Mouse (Mus musculus) kidney, postnatal 0 days (tissue): ENCODE results near the gene Olfr1255. TPM values are rescaled to one million over a fixed set of nuclear protein-coding genes. Genes with fewer than 3 reads are reported as not detected.

Experiments
- ATAC-seq: fragments of 200-750 bp; cut with Nextera tagmentation; replicated peaks from 2 replicates; pipeline ENCODE4 v1.8.0; 2017; ENCODE audit warnings: low read depth, moderate number of reproducible peaks, moderate TSS enrichment, moderate library complexity; ENCODE audit not compliant: low FRiP score
- DNase-seq: peaks from one replicate; pipeline ENCODE4 v3.0.0-alpha.2; 2016; ENCODE audit warnings: low spot score
- H3K27ac ChIP-seq: fragments of 300-500 bp; sonication (generic); 2 replicates; pipeline ENCODE4 v1.5.1; 2014; ENCODE audit warnings: mild to moderate bottlenecking
- H3K27me3 ChIP-seq: fragments of 300-500 bp; sonication (generic); 2 replicates; pipeline ENCODE4 v1.6.1; 2014; ENCODE audit warnings: low read length, mixed read lengths; ENCODE audit not compliant: insufficient read depth
- H3K36me3 ChIP-seq: fragments of 300-500 bp; sonication (generic); 2 replicates; pipeline ENCODE4 v1.6.1; 2014; ENCODE audit warnings: low read length, mixed read lengths; ENCODE audit not compliant: insufficient read depth
- H3K4me1 ChIP-seq: fragments of 300-500 bp; sonication (generic); replicated peaks from 2 replicates; pipeline ENCODE4 v1.6.1; 2014; ENCODE audit warnings: antibody characterized with exemption, low read length, mixed read lengths; ENCODE audit not compliant: insufficient read depth
- H3K4me2 ChIP-seq: fragments of 300-500 bp; sonication (generic); 2 replicates; pipeline ENCODE4 v1.6.1; 2014; ENCODE audit warnings: mild to moderate bottlenecking, low read length, moderate library complexity, mixed read lengths
- H3K4me3 ChIP-seq: fragments of 300-500 bp; sonication (generic); replicated peaks from 2 replicates; pipeline ENCODE4 v1.5.1; 2014; ENCODE audit warnings: low read depth, low read length
- H3K9ac ChIP-seq: fragments of 300-500 bp; sonication (generic); 2 replicates; pipeline ENCODE4 v1.6.1; 2014; ENCODE audit warnings: low read depth, low read length
- H3K9me3 ChIP-seq: fragments of 300-500 bp; sonication (generic); replicated peaks from 2 replicates; pipeline ENCODE4 v1.6.1; 2016; ENCODE audit warnings: low read length, inconsistent platforms, mixed read lengths
- CTCF ChIP-seq: IDR thresholded peaks from 2 replicates; pipeline ENCODE4 v1.5.1; 2016; ENCODE audit warnings: antibody characterized with exemption, low read depth, mild to moderate bottlenecking, moderate library complexity
- WGBS: fragments of 180-500 bp; shearing (Covaris S2); extraction: QIAGEN DNeasy Blood & Tissue Kit; methylation state at CpG from one replicate; pipeline ENCODE4 v1.1.7; 2014; 5-methylcytosine and 5-hydroxymethylcytosine counted together
- polyA plus RNA-seq: library from polyadenylated mRNA; unstranded; fragments of >200 nt; fragmentation: Nextera tagmentation; extraction: Ambion mirVana; gene quantifications from 2 replicates; pipeline ENCODE4 v1.2.1, GENCODE M21; 2015

Olfr1255 gene
- polyA plus RNA-seq = not detected in 2 replicates

- Histone ChIP-seq H3K9me3 (no peaks in the 10 kb centered on the region), H3K27me3 (no peaks in the 10 kb centered on the region), H3K27ac (no peak within 1 kb of the TSS), H3K4me3 (no peak within 1 kb of the TSS), H3K9ac (no peak within 1 kb of the TSS), H3K4me1 (no peaks in the 10 kb centered on the region), H3K36me3 (no peaks in the 10 kb centered on the region), H3K4me2 (no peak within 1 kb of the TSS)
- 80% methylated on average over 3 of the region's 3 CpGs for WGBS
- no peak for DNase-seq
- no peak for TF ChIP-seq CTCF
- ATAC-seq = no peak
Observed at GRCm38 (mm10) chr2:89811751-89812150, at the start of gene Olfr1255. Gene Olfr1255, plus strand, starts transcription at chr2:89812051.

GRCm38 (mm10) chr2:89793519-89793918 is 18.3 kb upstream of the Olfr1255 start, which contains the start of gene Olfr1254:
Gene Olfr1254, minus strand, starts transcription at chr2:89793619.
- Histone ChIP-seq H3K4me2 (no peak within 1 kb of the TSS), H3K27me3 (no peaks in the 10 kb centered on the region), H3K4me3 (no peak within 1 kb of the TSS), H3K9me3 (no peaks in the 10 kb centered on the region), H3K27ac (no peak within 1 kb of the TSS), H3K9ac (no peak within 1 kb of the TSS), H3K4me1 (no peaks in the 10 kb centered on the region), H3K36me3 (no peaks in the 10 kb centered on the region)
- no peak for ATAC-seq
- no peak for DNase-seq
- TF ChIP-seq CTCF = no peak

DNA sequence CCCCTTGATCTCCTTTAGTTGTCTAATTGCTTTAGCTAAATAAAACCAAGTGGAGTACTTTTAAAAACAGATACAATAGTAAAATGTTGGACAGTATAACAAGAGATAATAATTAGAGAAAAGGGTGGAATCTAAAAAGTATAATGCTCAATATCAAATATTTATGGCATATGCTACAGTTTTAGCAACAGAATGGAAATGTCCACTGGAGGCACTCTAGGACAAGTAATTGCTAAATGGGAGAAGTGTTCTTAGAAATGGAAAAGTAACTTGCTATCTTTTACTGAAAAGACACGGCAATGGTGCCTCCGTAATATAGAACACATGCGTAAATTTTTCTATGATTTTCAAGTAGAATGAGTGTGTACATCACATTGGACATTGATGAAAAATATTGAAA is 12.3 kb upstream of the Olfr1255 start:
- no peak for ATAC-seq
- Histone ChIP-seq H3K9me3 (no peaks in the 10 kb centered on the region), H3K27ac (no peak overlapping the region), H3K4me1 (no peaks in the 10 kb centered on the region), H3K27me3 (no peaks in the 10 kb centered on the region), H3K4me2 (no peak overlapping the region), H3K36me3 (no peaks in the 10 kb centered on the region), H3K4me3 (no peak overlapping the region), H3K9ac (no peak overlapping the region)
- DNase-seq = no peak
- 88% methylated on average over 3 of the region's 3 CpGs for WGBS
- no peak; the same call in 1 of the 2 replicates for TF ChIP-seq CTCF

DNA sequence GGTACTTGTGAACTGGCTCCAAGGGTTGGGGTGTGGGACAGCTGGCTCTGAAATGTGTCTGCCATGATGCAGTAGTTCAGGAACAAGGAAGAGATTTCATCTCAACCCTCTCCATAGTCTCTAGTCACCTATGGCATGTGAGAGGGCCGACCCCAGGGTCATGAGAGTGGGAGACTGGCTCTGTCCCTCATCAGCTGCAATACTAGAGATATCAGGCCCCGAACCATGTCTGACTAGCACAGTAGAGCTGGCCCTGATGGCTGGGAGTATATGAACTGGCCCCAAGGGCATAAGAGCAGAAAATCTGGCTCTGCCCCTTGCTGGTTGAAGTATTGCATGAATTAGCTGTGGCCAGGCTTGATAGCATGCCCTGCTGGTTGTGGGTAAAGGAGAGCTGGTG is 1.1 kb upstream of the Olfr1255 start:
- Histone ChIP-seq H3K27me3 (no peaks in the 10 kb centered on the region), H3K9ac (no peak overlapping the region), H3K4me2 (no peak overlapping the region), H3K4me3 (no peak overlapping the region), H3K9me3 (no peaks in the 10 kb centered on the region), H3K4me1 (no peaks in the 10 kb centered on the region), H3K36me3 (no peaks in the 10 kb centered on the region), H3K27ac (no peak overlapping the region)
- ATAC-seq (no peak), DNase-seq (no peak)
- TF ChIP-seq CTCF = no peak
- 86% methylated on average over 2 of the region's 2 CpGs for WGBS

DNA sequence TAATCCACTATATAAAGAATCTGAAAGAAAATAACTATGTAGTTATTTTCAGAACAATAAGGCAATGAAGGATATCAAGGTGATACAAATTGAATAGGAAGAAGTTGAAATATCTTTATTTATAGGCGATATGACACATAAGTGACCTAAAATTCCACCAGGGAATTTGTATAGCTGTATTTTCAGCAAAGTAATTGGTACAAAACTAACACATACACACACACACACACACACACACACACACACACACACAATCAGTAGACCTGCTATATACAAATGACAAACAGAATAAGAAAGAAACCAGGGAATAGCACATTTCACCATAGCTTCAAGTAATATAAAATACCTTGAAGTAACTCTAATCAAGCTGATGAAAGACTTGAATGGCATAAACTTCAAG is 8.4 kb downstream of the Olfr1255 start:
- H3K27ac ChIP-seq = no peak overlapping the region
- no peaks in the 10 kb centered on the region for H3K36me3 ChIP-seq
- H3K4me3 ChIP-seq = no peak overlapping the region
- no peak overlapping the region for H3K9ac ChIP-seq
- H3K27me3 ChIP-seq = no peaks in the 10 kb centered on the region
- WGBS = 80% methylated on average over 1 of the region's 1 CpGs
- no peak for ATAC-seq
- H3K4me2 ChIP-seq = no peak overlapping the region
- TF ChIP-seq CTCF = no peak
- H3K4me1 ChIP-seq = no peaks in the 10 kb centered on the region
- H3K9me3 ChIP-seq = no peaks in the 10 kb centered on the region
- no peak for DNase-seq

DNA sequence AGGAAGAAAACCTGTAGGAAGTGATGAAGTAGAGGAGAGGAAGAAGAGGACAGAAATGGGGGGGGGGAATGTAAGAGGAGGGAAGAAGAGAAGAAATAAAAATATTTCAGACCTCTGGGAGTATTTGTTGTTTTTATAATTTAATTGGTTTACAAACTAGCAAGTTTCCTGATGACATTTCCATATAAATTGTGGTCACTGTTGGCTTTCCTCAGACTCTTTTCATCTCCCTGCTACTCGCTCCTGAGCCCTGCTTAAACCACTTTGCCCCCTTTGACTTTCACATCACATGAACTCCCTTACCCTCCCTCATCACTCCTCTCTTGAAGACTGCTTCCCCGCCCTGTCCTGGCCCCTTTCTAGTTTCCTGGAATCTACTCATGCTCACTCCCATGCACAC is 29.6 kb downstream of the Olfr1255 start, which contains the start of gene Olfr1256:
TSS of gene Olfr1256 (minus strand) at position 101 of the 400 bp plus-strand sequence.
- TF ChIP-seq CTCF = no peak
- 45% methylated on average over 2 of the region's 2 CpGs for WGBS
- no peak within 1 kb of the TSS for H3K4me3 ChIP-seq

DNA sequence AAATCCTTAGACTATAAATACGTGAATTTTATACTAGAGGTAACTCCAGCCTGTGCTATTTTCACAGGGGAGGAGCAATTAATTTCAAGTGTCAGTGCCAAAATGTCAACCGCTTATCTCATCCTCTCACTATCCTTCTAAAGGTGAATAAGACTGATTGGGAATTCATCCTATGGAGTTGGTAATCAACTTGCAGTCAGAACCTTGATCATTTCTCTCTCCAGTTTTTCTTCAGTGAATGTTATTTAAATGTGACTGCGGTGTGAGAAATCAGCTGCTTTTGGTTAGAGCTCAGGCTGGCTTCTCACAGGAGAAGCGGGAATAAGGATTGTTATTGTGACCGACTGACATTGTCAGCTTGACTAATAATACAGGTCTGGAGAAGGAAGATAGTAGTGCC is 36.3 kb downstream of the Olfr1255 start, which contains the start of gene Olfr48:
TSS of gene Olfr48 (minus strand) at position 101 of the 400 bp plus-strand sequence.
- DNase-seq = no peak
- no peak for TF ChIP-seq CTCF
- no peak within 1 kb of the TSS for H3K27ac ChIP-seq
- no peak within 1 kb of the TSS for H3K4me3 ChIP-seq
- no peaks in the 10 kb centered on the region for H3K4me1 ChIP-seq
- no peak within 1 kb of the TSS for H3K4me2 ChIP-seq
- H3K27me3 ChIP-seq = no peaks in the 10 kb centered on the region
- H3K9ac ChIP-seq = no peak within 1 kb of the TSS
- WGBS = 83% methylated on average over 5 of the region's 5 CpGs
- ATAC-seq = no peak
- no peaks in the 10 kb centered on the region for H3K36me3 ChIP-seq
- H3K9me3 ChIP-seq = no peaks in the 10 kb centered on the region

More for the DNA sequence above, 29.6 kb downstream of the Olfr1255 start, which contains the start of gene Olfr1256:
- no peak within 1 kb of the TSS for H3K27ac ChIP-seq
- no peak within 1 kb of the TSS for H3K4me2 ChIP-seq
- no peaks in the 10 kb centered on the region for H3K4me1 ChIP-seq
- ATAC-seq (no peak), DNase-seq (no peak)
- no peaks in the 10 kb centered on the region for H3K36me3 ChIP-seq
- H3K9ac ChIP-seq = no peak within 1 kb of the TSS
- no peaks in the 10 kb centered on the region for H3K9me3 ChIP-seq
- H3K27me3 ChIP-seq = no peaks in the 10 kb centered on the region
